In the genomic region with DNA sequence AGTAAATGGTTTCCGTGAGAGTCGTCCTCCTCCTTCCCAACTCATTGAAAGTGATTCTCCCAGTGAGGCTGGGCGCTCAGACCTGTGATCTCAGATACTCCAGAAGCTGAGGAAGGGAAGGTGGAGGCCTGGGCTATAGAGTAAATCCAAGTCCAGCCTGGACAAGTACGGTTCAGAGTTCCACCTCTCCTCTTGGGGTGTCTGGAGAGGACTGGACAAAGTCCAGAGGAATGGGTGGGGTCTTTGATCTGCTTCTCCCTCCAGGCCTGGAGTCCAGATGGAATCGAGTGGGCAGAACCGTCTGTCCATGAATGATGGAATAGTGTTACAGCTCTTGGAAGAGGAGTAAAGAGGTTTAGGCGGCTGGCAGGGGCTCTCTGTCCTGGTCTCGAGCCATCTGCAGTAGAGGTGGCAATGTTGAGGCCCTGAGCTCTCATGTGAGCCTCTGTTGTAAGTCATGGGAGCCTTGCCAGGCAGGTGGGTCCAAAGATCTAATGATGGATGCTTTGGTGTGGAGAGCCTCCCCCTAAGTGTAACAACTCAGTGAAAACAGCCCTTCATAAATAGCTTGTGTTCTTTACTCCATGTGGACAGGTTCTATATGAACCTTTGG, we compare ENCODE assay signal across 15 mouse cellular contexts.
DNase-seq lines count a peak whose midpoint lies in the region; TF ChIP-seq lines count a peak whose summit lies in the region.
"Had no signal": no experiment of that assay in that cellular context is flagged by ENCODE, and none has a peak within 500 bp of the region (broad histone marks: within the 10 kb centered on the region; RNA-seq: fewer than 3 reads in every experiment).

No protein-coding gene starts in this region.

- TF ChIP-seq POLR2A in kidney, adult 2 months (IDR thresholded peaks at IDR 0.05; ENCODE audit: low read depth, low read length) = no peak

- TF ChIP-seq CTCF in kidney, adult 2 months (conservative IDR thresholded peaks at IDR 0.05; ENCODE audit: insufficient read depth, insufficient read length, low read depth, low read length) = no peak

- H3K9ac ChIP-seq in ES-E14 (ENCODE audit: insufficient read depth, low read depth, low read length, poor library complexity, severe bottlenecking) = no peak overlapping the region
- H3K9ac ChIP-seq: forebrain, embryonic 13.5 days; midbrain, embryonic 12.5 days had no signal

- intact Hi-C loops in left cerebral cortex, postnatal 4 days (cut with DNase I) = no loop called here

- 52% methylated on average over 8 of the region's 8 CpGs for WGBS in kidney, adult 2 months
- WGBS in forebrain, embryonic 10.5 days = 68% methylated on average over 8 of the region's 8 CpGs

- no peak overlapping the region for H3K4me3 ChIP-seq in kidney, adult 2 months (ENCODE audit: insufficient read depth, low read depth, low read length)
- H3K4me3 ChIP-seq in ES-E14 (ENCODE audit: insufficient read depth in 1 of 2, low read depth in 1 of 2, low read length in 2 of 2, poor library complexity in 1 of 2, severe bottlenecking in 1 of 2) = no peak overlapping the region
- no peak overlapping the region for H3K4me3 ChIP-seq in forebrain, embryonic 10.5 days
- H3K4me3 ChIP-seq: forebrain, embryonic 13.5 days; midbrain, embryonic 12.5 days had no signal

- in situ Hi-C loops in ES-E14 (cut with MboI; ENCODE audit: low sequenced_read_pairs in 2 of 2, unreplicated experiment in 2 of 2) = no loop called here

- H3K27me3 ChIP-seq in kidney, adult 2 months (replicated peaks; ENCODE audit: control insufficient read depth, insufficient read depth, low read length) = no peaks in the 10 kb centered on the region
- no peaks in the 10 kb centered on the region for H3K27me3 ChIP-seq in forebrain, embryonic 10.5 days (ENCODE audit: poor library complexity, severe bottlenecking)
- H3K27me3 ChIP-seq: forebrain, embryonic 13.5 days; midbrain, embryonic 12.5 days had no signal

- H3K36me3 ChIP-seq in kidney, adult 2 months (ENCODE audit: control insufficient read depth, insufficient read depth, low read length) = no peaks in the 10 kb centered on the region
- no peaks in the 10 kb centered on the region for H3K36me3 ChIP-seq in ES-E14 (ENCODE audit: control insufficient read depth, insufficient read depth, low read length, poor library complexity, severe bottlenecking)
- H3K36me3 ChIP-seq in forebrain, embryonic 10.5 days (replicated peaks) = no peaks in the 10 kb centered on the region
- H3K36me3 ChIP-seq: midbrain, embryonic 12.5 days had no signal

- H3K4me1 ChIP-seq in kidney, adult 2 months (ENCODE audit: control insufficient read depth, insufficient read depth, low read length) = peaks cover 12% of the 10 kb centered on the region; the same call in 1 of the 2 replicates
- peaks cover 8 to 36% of the 10 kb centered on the region in 2 experiments; a peak in 3 of 4 replicates for H3K4me1 ChIP-seq in ES-E14 (ENCODE audit: control insufficient read depth in 2 of 2, insufficient read depth in 2 of 2, low read length in 2 of 2, poor library complexity in 1 of 2)
- peaks cover 17% of the 10 kb centered on the region for H3K4me1 ChIP-seq in forebrain, embryonic 10.5 days
- H3K4me1 ChIP-seq: forebrain, embryonic 13.5 days; midbrain, embryonic 12.5 days had no signal

- no peaks in the 10 kb centered on the region for H3K9me3 ChIP-seq in ES-E14 (ENCODE audit: control insufficient read depth, insufficient read depth, low read depth, low read length)
- 0 out of 2 replicates have a peak, but pooled peaks cover 2% of the 10 kb centered on the region for H3K9me3 ChIP-seq in forebrain, embryonic 10.5 days
- H3K9me3 ChIP-seq: forebrain, embryonic 13.5 days; midbrain, embryonic 12.5 days had no signal

- peak; percentile 67 for DNase-seq in kidney, adult 2 months
- no peak for DNase-seq in kidney, adult 18-20 months
- DNase-seq in ES-E14 (ENCODE audit: low read depth, low spot score) = no peak
- DNase-seq in kidney, adult 8-10 months = peak; percentile 31 to 47
- peak; percentile 53 to 54 for DNase-seq in kidney, postnatal 36 days
- DNase-seq in left cerebral cortex, postnatal 4 days = no peak
- no peak for DNase-seq in forebrain, embryonic 10.5 days (ENCODE audit: extremely low spot score, low spot score)
- DNase-seq: adrenal gland, adult 8-10 months; cerebellum, adult 8-10 months; embryo, embryonic 11 days; gastrocnemius, postnatal 10 days; heart, postnatal 14 days had no signal

- no peak overlapping the region for H3K27ac ChIP-seq in kidney, adult 2 months (ENCODE audit: insufficient read depth, low read depth, low read length)
- H3K27ac ChIP-seq in ES-E14 (ENCODE audit: insufficient read depth, low read depth, low read length, poor library complexity, severe bottlenecking) = peak overlapping the region; percentile 21; the same call in 1 of the 2 replicates
- no peak overlapping the region for H3K27ac ChIP-seq in forebrain, embryonic 10.5 days
- H3K27ac ChIP-seq: forebrain, embryonic 13.5 days; hindbrain, postnatal 0 days; midbrain, embryonic 12.5 days had no signal

TF ChIP-seq in ES-E14, 5 proteins besides CTCF, POLR2A, EP300 and RAD21:
- TF ChIP-seq ZC3H11A (IDR thresholded peaks at IDR 0.05; ENCODE audit: borderline replicate concordance, low read depth, low read length) (no peak), CHD2 (IDR thresholded peaks at IDR 0.05; ENCODE audit: low read depth, low read length) (no peak), HCFC1 (IDR thresholded peaks at IDR 0.05; ENCODE audit: borderline replicate concordance, insufficient read depth, low read length) (no peak), MAFK (IDR thresholded peaks at IDR 0.05; ENCODE audit: insufficient read depth, low read depth, low read length) (no peak), ZNF384 (IDR thresholded peaks at IDR 0.05; ENCODE audit: low read depth, low read length) (no peak)

Comparison
In these comparisons a context has a peak if more than half of its experiments do, and no peak if none do; other contexts are left out.
1. DNase-seq: peak in kidney, adult 2 months (single experiment), kidney, adult 8-10 months (2 of 2) and kidney, postnatal 36 days (2 of 2); none in kidney, adult 18-20 months (single experiment), ES-E14 (single experiment), left cerebral cortex, postnatal 4 days (single experiment) and forebrain, embryonic 10.5 days (single experiment).